Mouse (Mus musculus) G1E (cell line): ENCODE results near the gene Vav3. TPM values are rescaled to one million over a fixed set of nuclear protein-coding genes. Genes with fewer than 3 reads are reported as not detected.

ENCODE experiments used
- ATAC-seq: 2 replicates; pipeline ENCODE4 v1.8.0; 2016; ENCODE audit warnings: mild to moderate bottlenecking; ENCODE audit not compliant: insufficient number of reproducible peaks, poor library complexity, low FRiP score, severe bottlenecking; ENCODE audit errors: extremely low read depth
- DNase-seq: peaks from one replicate; pipeline ENCODE4 v3.0.0; 2012; ENCODE audit warnings: low spot score
- H3K27me3 ChIP-seq: 2 replicates; pipeline ENCODE4 v1.6.1; 2012; ENCODE audit warnings: mild to moderate bottlenecking, low read length, inconsistent platforms; ENCODE audit not compliant: insufficient read depth
- H3K36me3 ChIP-seq: replicated peaks from 2 replicates; pipeline ENCODE3; 2012; ENCODE audit warnings: mild to moderate bottlenecking, inconsistent platforms
- H3K4me1 ChIP-seq: 2 replicates; pipeline ENCODE4 v1.6.1; 2012; ENCODE audit warnings: low read depth, low read length, inconsistent platforms, mixed read lengths; ENCODE audit not compliant: insufficient read depth
- H3K4me3 ChIP-seq: 2 replicates; pipeline ENCODE4 v1.5.1; 2012; ENCODE audit warnings: low read depth, mild to moderate bottlenecking, inconsistent platforms, low read length, moderate library complexity, mixed read lengths
- H3K9me3 ChIP-seq: replicated peaks from 2 replicates; pipeline ENCODE4 v1.6.1; 2012; ENCODE audit warnings: inconsistent platforms
- CTCF ChIP-seq: IDR thresholded peaks from 2 replicates; pipeline ENCODE4 v1.5.1; 2012; ENCODE audit warnings: low read depth, low read length, inconsistent platforms, mixed read lengths
- GATA1 ChIP-seq: IDR thresholded peaks from 2 replicates; pipeline ENCODE4 v1.6.1; 2012; ENCODE audit warnings: borderline replicate concordance, low read length, inconsistent platforms, mixed read lengths
- GATA2 ChIP-seq: IDR thresholded peaks from 2 replicates; pipeline ENCODE4 v1.6.1; 2012; ENCODE audit warnings: low read depth, low read length, inconsistent platforms, borderline replicate concordance
- POLR2AphosphoS5 ChIP-seq: IDR thresholded peaks from 2 replicates; pipeline ENCODE4 v1.6.1; 2012; ENCODE audit warnings: low read depth, low read length, inconsistent platforms; ENCODE audit not compliant: insufficient replicate concordance
- TAL1 ChIP-seq: conservative IDR thresholded peaks from 2 replicates; pipeline ENCODE4 v1.6.1; 2012; ENCODE audit warnings: low read depth, low read length, inconsistent platforms, mixed read lengths
- polyA plus RNA-seq: library from polyadenylated mRNA; stranded (reverse); fragments of >175 nt; gene quantifications from 2 replicates; pipeline ENCODE4 v1.2.3, GENCODE M21; 2012
- total RNA-seq, 2 experiments: library from RNA; stranded (forward) in 1 of 2; stranded (reverse) in 1 of 2; fragments of 200-1000 nt in 1 of 2; fragments of >200 nt in 1 of 2; fragmentation: Nextera tagmentation in 1 of 2; gene quantifications; 2 replicates each; pipeline ENCODE4 v1.2.3; 2014 to 2017

The Vav3 gene
- total and polyA plus RNA-seq, 3 experiments, result 0.05 TPM; not detected in 2

GRCm38 (mm10) chr3:109692613-109693012 is 352.2 kb downstream of the Vav3 start:
- DNase-seq, result no peak
- TF ChIP-seq POLR2AphosphoS5 (no peak), CTCF (no peak), GATA1 (no peak), TAL1 (no peak), GATA2 (no peak)
- no peaks in the 10 kb centered on the region for H3K36me3 ChIP-seq
- peaks cover 2% of the 10 kb centered on the region; the same call in 1 of the 2 replicates for H3K9me3 ChIP-seq
- ATAC-seq, result no peak
- H3K4me3 ChIP-seq, result no peak overlapping the region
- H3K27me3 ChIP-seq, result no peaks in the 10 kb centered on the region
- no peaks in the 10 kb centered on the region for H3K4me1 ChIP-seq

DNA sequence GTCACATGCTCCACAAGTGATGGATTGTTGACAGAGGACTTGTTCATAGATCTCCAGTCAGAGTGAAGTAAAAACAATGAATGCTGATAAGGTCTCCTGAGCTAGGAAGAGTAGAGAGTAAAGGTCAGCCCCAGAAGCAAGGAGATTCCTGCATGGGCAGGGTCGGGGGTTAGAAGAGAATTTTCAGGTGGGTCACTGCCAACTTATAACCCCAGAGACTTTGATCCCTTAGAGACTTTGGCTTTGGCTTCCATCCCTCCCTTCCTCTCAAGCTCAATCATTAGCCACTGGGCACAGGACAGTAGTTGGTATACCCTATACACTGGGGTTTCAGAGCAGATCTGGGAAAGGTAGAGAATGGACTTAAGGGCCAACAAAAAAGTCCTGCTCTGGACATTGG is 360.8 kb downstream of the Vav3 start:
- H3K4me1 ChIP-seq, result no peaks in the 10 kb centered on the region
- H3K4me3 ChIP-seq, result no peak overlapping the region
- H3K9me3 ChIP-seq, result no peaks in the 10 kb centered on the region; the same call in 1 of the 2 replicates
- ATAC-seq (no peak), DNase-seq (no peak)
- H3K27me3 ChIP-seq, result no peaks in the 10 kb centered on the region
- H3K36me3 ChIP-seq, result no peaks in the 10 kb centered on the region
- TF ChIP-seq POLR2AphosphoS5 (no peak), TAL1 (no peak), GATA1 (no peak), GATA2 (no peak), CTCF (no peak)

DNA sequence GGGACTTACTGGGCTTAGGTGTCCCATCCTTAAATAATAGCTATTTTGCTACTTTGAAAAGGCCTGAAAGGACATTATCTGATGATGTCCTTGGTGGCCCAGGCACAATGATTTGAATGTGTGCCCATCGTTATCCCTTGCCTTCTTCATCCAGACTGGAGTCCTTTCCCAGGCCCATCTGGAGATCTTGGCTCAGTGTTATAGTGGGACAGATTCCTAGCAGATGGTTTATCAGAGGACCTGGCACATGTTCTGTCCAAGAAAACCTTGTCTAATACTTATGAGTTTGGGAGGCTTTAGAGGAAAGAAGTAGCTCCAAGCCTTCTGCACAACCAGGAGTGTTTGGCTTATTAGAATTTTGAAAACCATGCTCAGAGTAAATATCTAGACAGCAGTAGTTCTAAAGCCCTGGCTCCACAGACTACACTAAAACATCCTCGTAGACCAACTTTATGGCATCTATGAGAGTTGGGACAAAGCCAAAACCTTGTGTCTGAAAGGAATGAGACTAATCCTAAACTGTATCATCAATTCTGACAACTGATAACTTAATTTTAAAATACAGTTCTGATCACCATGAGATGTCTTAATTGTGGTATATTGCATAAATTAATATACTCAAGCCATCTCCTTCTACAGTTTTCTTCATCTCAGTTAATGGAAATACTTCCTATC is 367.5 kb downstream of the Vav3 start:
- Histone ChIP-seq H3K4me3 (no peak overlapping the region), H3K4me1 (no peaks in the 10 kb centered on the region), H3K9me3 (peaks cover 7% of the 10 kb centered on the region), H3K36me3 (no peaks in the 10 kb centered on the region), H3K27me3 (no peaks in the 10 kb centered on the region)
- no peak for TF ChIP-seq GATA2
- no peak for TF ChIP-seq GATA1
- no peak for TF ChIP-seq TAL1
- no peak for TF ChIP-seq POLR2AphosphoS5
- TF ChIP-seq CTCF, result no peak
- no peak for DNase-seq
- ATAC-seq, result no peak

DNA sequence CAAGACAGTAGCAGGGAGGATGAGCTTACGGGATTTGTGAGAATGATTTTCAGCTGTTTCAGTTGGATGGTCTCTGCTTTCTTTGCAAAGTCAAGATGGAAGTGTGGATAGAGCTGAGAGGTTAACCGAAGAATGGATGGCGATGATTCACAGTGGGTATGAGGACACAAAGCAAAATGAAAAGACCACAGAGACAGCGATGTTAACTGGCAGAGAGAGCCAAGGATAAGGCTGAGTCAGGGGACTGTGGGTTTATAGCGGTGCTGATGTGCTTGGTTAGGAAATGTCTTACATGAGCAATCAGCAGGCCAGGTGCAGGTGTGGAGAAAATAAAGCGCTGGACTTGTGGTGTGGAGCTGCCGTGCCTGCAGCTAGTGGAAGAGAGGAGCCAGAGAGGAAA is 371.3 kb downstream of the Vav3 start:
- H3K4me3 ChIP-seq, result no peak overlapping the region
- H3K9me3 ChIP-seq, result peaks cover 7% of the 10 kb centered on the region
- H3K27me3 ChIP-seq, result no peaks in the 10 kb centered on the region
- ATAC-seq, result no peak
- no peak for DNase-seq
- H3K36me3 ChIP-seq, result no peaks in the 10 kb centered on the region
- TF ChIP-seq GATA2 (no peak), POLR2AphosphoS5 (no peak), GATA1 (no peak), CTCF (no peak), TAL1 (no peak)
- H3K4me1 ChIP-seq, result no peaks in the 10 kb centered on the region

DNA sequence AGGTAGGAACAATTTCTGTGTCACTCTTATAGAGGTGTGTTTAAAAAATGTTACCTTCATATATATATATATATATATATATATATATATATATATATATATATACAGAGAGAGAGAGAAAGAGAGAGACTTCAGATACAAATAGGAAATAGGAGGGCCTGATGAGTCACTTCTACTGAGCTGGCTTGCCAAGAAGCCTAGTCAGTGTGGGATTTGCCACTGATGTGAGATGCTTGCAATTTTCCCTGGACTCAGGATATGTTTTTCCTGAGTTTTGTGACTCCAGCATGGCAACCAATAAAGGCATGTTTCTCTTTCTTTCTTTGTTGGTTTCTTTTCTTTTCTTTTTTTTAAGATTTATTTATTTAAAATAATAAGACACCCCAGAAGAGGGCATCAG is 374.0 kb downstream of the Vav3 start:
- Histone ChIP-seq H3K9me3 (peaks cover 6% of the 10 kb centered on the region), H3K4me3 (no peak overlapping the region), H3K36me3 (no peaks in the 10 kb centered on the region), H3K4me1 (no peaks in the 10 kb centered on the region), H3K27me3 (no peaks in the 10 kb centered on the region)
- TF ChIP-seq GATA2 (no peak), TAL1 (no peak), CTCF (no peak), GATA1 (no peak), POLR2AphosphoS5 (no peak)
- DNase-seq (no peak), ATAC-seq (no peak)

GRCm38 (mm10) chr3:109721753-109722152 is 381.3 kb downstream of the Vav3 start:
- peaks cover 21% of the 10 kb centered on the region for H3K9me3 ChIP-seq
- no peaks in the 10 kb centered on the region for H3K36me3 ChIP-seq
- no peak for DNase-seq
- no peaks in the 10 kb centered on the region for H3K4me1 ChIP-seq
- H3K27me3 ChIP-seq, result no peaks in the 10 kb centered on the region
- ATAC-seq, result no peak
- H3K4me3 ChIP-seq, result no peak overlapping the region
- no peak for TF ChIP-seq CTCF
- no peak for TF ChIP-seq TAL1
- TF ChIP-seq GATA2, result no peak
- TF ChIP-seq POLR2AphosphoS5, result no peak
- no peak for TF ChIP-seq GATA1

- H3K27me3 ChIP-seq, result no peaks in the 10 kb centered on the region
- no peak for ATAC-seq
- TF ChIP-seq GATA1, result no peak
- no peak for TF ChIP-seq POLR2AphosphoS5
- no peak for TF ChIP-seq TAL1
- no peak for TF ChIP-seq GATA2
- TF ChIP-seq CTCF, result no peak
- H3K4me3 ChIP-seq, result no peak overlapping the region
- H3K9me3 ChIP-seq, result peaks cover 26% of the 10 kb centered on the region
- no peaks in the 10 kb centered on the region for H3K4me1 ChIP-seq
- DNase-seq, result no peak
- no peaks in the 10 kb centered on the region for H3K36me3 ChIP-seq
These were observed 386.3 kb downstream of the Vav3 start for GRCm38 (mm10) chr3:109726776-109727175.
